Mouse (Mus musculus): ENCODE results near the gene Olfr430. TPM values are rescaled to one million over a fixed set of nuclear protein-coding genes. Genes with fewer than 3 reads are reported as not detected.

Gene Olfr430
- total RNA-seq (2012; rRNA removed) (not detected in 2 replicates), polyA plus RNA-seq (2012; ENCODE audit: insufficient read depth in 1 of 2, insufficient read length in 2 of 2, low read depth in 1 of 2, low replicate concordance in 2 of 2, missing spikeins in 1 of 2) (not detected)

DNA sequence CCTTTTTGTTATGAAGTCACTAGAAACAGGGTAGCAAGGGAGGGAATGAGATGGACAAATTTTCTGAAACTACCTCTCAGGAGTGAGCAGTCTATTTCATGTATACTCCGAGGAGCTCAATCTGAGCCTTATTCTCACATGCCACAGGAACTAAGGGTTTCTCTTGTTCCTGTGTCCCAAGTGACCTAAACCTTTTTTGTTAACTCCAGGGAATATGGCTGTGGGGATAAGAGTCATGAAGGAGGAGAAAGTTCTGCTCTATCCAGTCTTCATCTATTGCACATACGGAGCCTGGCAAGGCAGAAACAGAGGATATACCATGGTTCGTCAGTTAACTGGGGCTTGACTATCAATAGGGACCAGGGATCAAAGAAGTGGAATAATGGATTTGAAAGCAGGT is at the start of gene Olfr430:
TSS of gene Olfr430 (plus strand) at position 301 of the 400 bp plus-strand sequence.
- Histone ChIP-seq H3K79me2 (ENCODE audit: control insufficient read depth, insufficient read depth, low read length, poor library complexity) (no peaks in the 10 kb centered on the region), H3K4me1 (ENCODE audit: control insufficient read depth in 1 of 2, insufficient read depth in 2 of 2, low read length in 2 of 2) (no peaks in the 10 kb centered on the region), H3K9me3 (replicated peaks; ENCODE audit: insufficient read depth, low read length) (no peaks in the 10 kb centered on the region), H3K36me3 (ENCODE audit: control insufficient read depth in 1 of 2, insufficient read depth in 2 of 2, low read length in 2 of 2) (no peaks in the 10 kb centered on the region), H3K27me3 (ENCODE audit: control insufficient read depth in 1 of 2, insufficient read depth in 2 of 2, low read length in 2 of 2) (no peaks in the 10 kb centered on the region), H3K27ac (ENCODE audit: control insufficient read depth, low read depth, low read length) (no peak within 1 kb of the TSS), H3K4me3 (ENCODE audit: control insufficient read depth in 1 of 2, insufficient read depth in 1 of 2, low read depth in 2 of 2, low read length in 2 of 2) (no peak within 1 kb of the TSS), H3K9ac (ENCODE audit: control insufficient read depth, low read depth, low read length, poor library complexity, severe bottlenecking) (no peak within 1 kb of the TSS)
- TF ChIP-seq MYB (IDR thresholded peaks at IDR 0.05; ENCODE audit: low read depth, low read length) = no peak
- TF ChIP-seq MAFK (IDR thresholded peaks at IDR 0.05; ENCODE audit: borderline replicate concordance, low read depth, low read length) = no peak
- no peak for TF ChIP-seq ELF1 (IDR thresholded peaks at IDR 0.05; ENCODE audit: low read depth, low read length)
- TF ChIP-seq MAZ (IDR thresholded peaks at IDR 0.05; ENCODE audit: low read depth, low read length) = no peak
- TF ChIP-seq NRF1 (IDR thresholded peaks at IDR 0.05; ENCODE audit: insufficient read depth, low read depth, low read length, poor library complexity, severe bottlenecking) = no peak
- no peak for TF ChIP-seq ZKSCAN1 (IDR thresholded peaks at IDR 0.05; ENCODE audit: low read depth, low read length)
- DNase-seq (ENCODE audit: low read depth, low spot score) = no peak

DNA sequence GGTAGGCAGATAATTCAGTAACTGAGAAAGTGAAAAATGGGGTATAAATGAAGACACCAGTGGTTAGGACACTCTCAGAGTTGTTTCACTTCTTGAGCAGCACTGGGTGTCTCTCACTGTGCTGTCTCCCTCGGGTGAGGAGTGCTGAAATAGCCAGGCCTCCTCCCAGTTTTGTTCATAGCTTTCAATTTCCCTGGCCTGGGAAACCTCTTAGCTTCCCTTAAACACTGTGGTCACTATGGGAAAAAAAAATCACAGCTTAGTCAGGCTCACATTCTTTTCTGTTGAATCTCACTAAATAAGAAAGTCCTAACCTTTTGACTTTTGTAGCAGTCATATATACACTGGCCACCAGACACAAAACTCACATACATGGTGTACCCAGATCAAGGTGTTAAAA is 34.7 kb upstream of the Olfr430 start, which contains the start of gene Ifi205:
TSS of gene Ifi205 (minus strand) at position 113 of the 400 bp plus-strand sequence.
- TF ChIP-seq MAFK (IDR thresholded peaks at IDR 0.05; ENCODE audit: borderline replicate concordance, low read depth, low read length) = no peak
- no peak for TF ChIP-seq SIN3A (IDR thresholded peaks at IDR 0.05; ENCODE audit: low read length)
- no peak for TF ChIP-seq USF2 (IDR thresholded peaks at IDR 0.05; ENCODE audit: borderline replicate concordance in 1 of 2, insufficient read depth in 1 of 2, low read depth in 1 of 2, low read length in 2 of 2)
- no peak for TF ChIP-seq MYC (IDR thresholded peaks at IDR 0.05; ENCODE audit: low read depth, low read length)
- no peak for TF ChIP-seq MAZ (IDR thresholded peaks at IDR 0.05; ENCODE audit: low read depth, low read length)
- no peak for TF ChIP-seq POLR2AphosphoS2 (IDR thresholded peaks at IDR 0.05; ENCODE audit: low read length)
- no peak for TF ChIP-seq ELF1 (IDR thresholded peaks at IDR 0.05; ENCODE audit: low read depth, low read length)
- no peak for TF ChIP-seq POLR2A (IDR thresholded peaks at IDR 0.05; ENCODE audit: control insufficient read depth in 1 of 2, insufficient read depth in 1 of 2, low read depth in 1 of 2, low read length in 2 of 2, poor library complexity in 1 of 2)
- TF ChIP-seq MAX (IDR thresholded peaks at IDR 0.05; ENCODE audit: low read length) = no peak
- TF ChIP-seq ETS1 (IDR thresholded peaks at IDR 0.05; ENCODE audit: low read depth, low read length) = no peak
- no peak for TF ChIP-seq E2F4 (IDR thresholded peaks at IDR 0.05; ENCODE audit: borderline replicate concordance, low read depth, low read length)
- Histone ChIP-seq H3K79me2 (ENCODE audit: control insufficient read depth, insufficient read depth, low read length, poor library complexity) (no peaks in the 10 kb centered on the region), H3K36me3 (ENCODE audit: control insufficient read depth in 1 of 2, insufficient read depth in 2 of 2, low read length in 2 of 2) (no peaks in the 10 kb centered on the region), H3K4me3 (ENCODE audit: control insufficient read depth in 1 of 2, insufficient read depth in 1 of 2, low read depth in 2 of 2, low read length in 2 of 2) (no peak within 1 kb of the TSS), H3K27ac (ENCODE audit: control insufficient read depth, low read depth, low read length) (no peak within 1 kb of the TSS), H3K9me3 (replicated peaks; ENCODE audit: insufficient read depth, low read length) (no peaks in the 10 kb centered on the region), H3K27me3 (ENCODE audit: control insufficient read depth in 1 of 2, insufficient read depth in 2 of 2, low read length in 2 of 2) (no peaks in the 10 kb centered on the region), H3K4me1 (ENCODE audit: control insufficient read depth in 1 of 2, insufficient read depth in 2 of 2, low read length in 2 of 2) (no peaks in the 10 kb centered on the region), H3K9ac (ENCODE audit: control insufficient read depth, low read depth, low read length, poor library complexity, severe bottlenecking) (no peak within 1 kb of the TSS)
- no peak for DNase-seq (ENCODE audit: low read depth, low spot score)

Measured in MEL (cell line).